Mouse (Mus musculus): Measurements from ENCODE around the gene Dmrtb1.

GRCm38 (mm10) chr4:107725432-107725831 is 41.4 kb upstream of the Dmrtb1 start:
- TF ChIP-seq CTCF (IDR thresholded peaks at IDR 0.05; ENCODE audit: extremely low read depth, insufficient read depth, insufficient read length, insufficient replicate concordance) (no peak), POLR2A (IDR thresholded peaks at IDR 0.05; ENCODE audit: low read depth, low read length) (no peak)

Data from spleen, adult 2 months (tissue).